Mouse (Mus musculus) right cerebral cortex, postnatal 4 days (tissue): ENCODE results near the gene Pcmt1.
A peak's percentile ranks its signal among the peaks of the same experiment; 100 is the strongest.

Experiments
- DNase-seq: peaks from one replicate; pipeline ENCODE4 v3.0.0-alpha.2; 2022

The Pcmt1 gene

GRCm38 (mm10) chr10:7680731-7681301, at the start of gene Pcmt1, which contains the start of gene Lats1:
Pcmt1 (minus strand) TSS chr10:7681136.
Lats1 (plus strand) TSS chr10:7681214.
- peak; percentile 91 for DNase-seq

- DNase-seq: no peak
These were observed 46.1 kb upstream of the Pcmt1 start for GRCm38 (mm10) chr10:7727011-7727410.

- no peak for DNase-seq
These were observed 45.5 kb upstream of the Pcmt1 start for GRCm38 (mm10) chr10:7726501-7726812.

GRCm38 (mm10) chr10:7725751-7726500, 45.0 kb upstream of the Pcmt1 start, which contains the start of gene Katna1:
Katna1 (plus strand) TSS chr10:7726000.
- peak; percentile 92 for DNase-seq

GRCm38 (mm10) chr10:7715056-7715455, 34.1 kb upstream of the Pcmt1 start:
- DNase-seq: no peak

GRCm38 (mm10) chr10:7712506-7712905, 31.6 kb upstream of the Pcmt1 start:
- DNase-seq: no peak

- no peak for DNase-seq
These were observed 29.2 kb upstream of the Pcmt1 start for GRCm38 (mm10) chr10:7710121-7710520.

- DNase-seq: no peak
These were observed 21.6 kb upstream of the Pcmt1 start for GRCm38 (mm10) chr10:7702586-7702985.

- no peak for DNase-seq
These were observed 19.2 kb upstream of the Pcmt1 start for GRCm38 (mm10) chr10:7700120-7700519.

- DNase-seq: no peak
These were observed 14.3 kb upstream of the Pcmt1 start for GRCm38 (mm10) chr10:7695286-7695685.

GRCm38 (mm10) chr10:7686902-7687301, 6.0 kb upstream of the Pcmt1 start:
- no peak for DNase-seq

GRCm38 (mm10) chr10:7682249-7682648, 1.3 kb upstream of the Pcmt1 start:
- no peak for DNase-seq

GRCm38 (mm10) chr10:7681343-7682025, 548 bp upstream of the Pcmt1 start:
- peak; percentile 67 for DNase-seq

GRCm38 (mm10) chr10:7673673-7674072, 7.3 kb downstream of the Pcmt1 start:
- DNase-seq: no peak

- DNase-seq: peak; percentile 88
These were observed 13.6 kb downstream of the Pcmt1 start, which contains the start of gene Nup43 for GRCm38 (mm10) chr10:7667342-7667802. Nup43 (plus strand) TSS chr10:7667503.

- no peak for DNase-seq
These were observed 16.0 kb downstream of the Pcmt1 start for GRCm38 (mm10) chr10:7664889-7665288.

GRCm38 (mm10) chr10:7664027-7664526, 16.9 kb downstream of the Pcmt1 start:
- no peak for DNase-seq

- DNase-seq: peak; percentile 89
These were observed 17.5 kb downstream of the Pcmt1 start for GRCm38 (mm10) chr10:7663159-7664026.

- DNase-seq: no peak
These were observed 18.3 kb downstream of the Pcmt1 start for GRCm38 (mm10) chr10:7662471-7663141.

GRCm38 (mm10) chr10:7651057-7651456, 29.9 kb downstream of the Pcmt1 start:
- no peak for DNase-seq

- DNase-seq: no peak
These were observed 31.9 kb downstream of the Pcmt1 start for GRCm38 (mm10) chr10:7649059-7649458.

GRCm38 (mm10) chr10:7645911-7646310, 35.0 kb downstream of the Pcmt1 start:
- no peak for DNase-seq
